Comparison of ENCODE assay signal across 39 mouse cellular contexts in genomic region chr9:7659469-7660020, GRCm38 (mm10). TPM values are rescaled to one million over a fixed set of nuclear protein-coding genes. Genes with fewer than 3 reads are reported as not detected.
A peak's percentile ranks its signal among the peaks of the same experiment; 100 is the strongest.
DNase-seq lines count a peak whose midpoint lies in the region; ATAC-seq and TF ChIP-seq lines count a peak whose summit lies in the region.
"Had no signal": no experiment of that assay in that cellular context is flagged by ENCODE, and none has a peak within 500 bp of the region (broad histone marks: within the 10 kb centered on the region; RNA-seq: fewer than 3 reads in every experiment).

No protein-coding gene starts in this region.

- no peak overlapping the region for H3K27ac ChIP-seq in stomach, embryonic 16.5 days (ENCODE audit: low read length)
- H3K27ac ChIP-seq in stomach, postnatal 0 days (replicated peaks), result no peak overlapping the region
- no peak overlapping the region for H3K27ac ChIP-seq in intestine, embryonic 16.5 days (ENCODE audit: low read length)
- H3K27ac ChIP-seq: embryonic facial prominence, embryonic 12.5 days; forebrain, embryonic 13.5 days; gastrocnemius, adult 2 months; limb, embryonic 10.5 days; liver, embryonic 15.5 days; lung, embryonic 15.5 days; stomach, embryonic 15.5 days had no signal

- no peaks in the 10 kb centered on the region for H3K27me3 ChIP-seq in stomach, embryonic 16.5 days (ENCODE audit: control insufficient read depth, insufficient read depth, low read length)
- H3K27me3 ChIP-seq in stomach, postnatal 0 days (ENCODE audit: control insufficient read depth, insufficient read depth, low read length), result no peaks in the 10 kb centered on the region
- no peaks in the 10 kb centered on the region for H3K27me3 ChIP-seq in intestine, embryonic 16.5 days (replicated peaks; ENCODE audit: control insufficient read depth, insufficient read depth, low read length)
- H3K27me3 ChIP-seq: embryonic facial prominence, embryonic 12.5 days; forebrain, embryonic 13.5 days; liver, embryonic 15.5 days; lung, embryonic 15.5 days; Patski; stomach, embryonic 15.5 days had no signal

- peak; percentile 60 for DNase-seq in heart, adult 11 months
- no peak for DNase-seq in heart, adult 18-20 months
- DNase-seq in stomach, postnatal 0 days (ENCODE audit: low spot score), result no peak
- no peak for DNase-seq in layer of hippocampus, adult 8-10 months (ENCODE audit: low spot score in 2 of 2)
- no peak for DNase-seq in cerebellum, postnatal 25 days
- DNase-seq: adrenal gland, adult 8-10 months; cerebellum, adult 18-20 months; cerebellum, postnatal 14 days; gastrocnemius, adult 2 months; kidney, adult 8-10 months; kidney, postnatal 14 days; liver; lung, postnatal 36 days; midbrain, embryonic 14.5 days; right cerebral cortex, postnatal 4 days; thymus, adult 2 months; thymus, postnatal 4 days had no signal

- no peaks in the 10 kb centered on the region for H3K4me1 ChIP-seq in stomach, embryonic 16.5 days (ENCODE audit: control insufficient read depth, insufficient read depth, low read length)
- no peaks in the 10 kb centered on the region for H3K4me1 ChIP-seq in stomach, postnatal 0 days (replicated peaks; ENCODE audit: control insufficient read depth, insufficient read depth)
- no peaks in the 10 kb centered on the region for H3K4me1 ChIP-seq in intestine, embryonic 16.5 days (ENCODE audit: control insufficient read depth, insufficient read depth, low read length)
- H3K4me1 ChIP-seq: embryonic facial prominence, embryonic 12.5 days; forebrain, embryonic 13.5 days; limb, embryonic 10.5 days; lung, embryonic 15.5 days; stomach, embryonic 15.5 days had no signal

- 65% methylated on average over 6 of the region's 6 CpGs for WGBS in stomach, embryonic 16.5 days
- WGBS in stomach, postnatal 0 days, result 46% methylated on average over 6 of the region's 6 CpGs
- 69% methylated on average over 6 of the region's 6 CpGs for WGBS in intestine, embryonic 16.5 days

- TF ChIP-seq EP300 in stomach, postnatal 0 days (optimal IDR thresholded peaks at IDR 0.05), result no peak

- no peaks in the 10 kb centered on the region for H3K9me3 ChIP-seq in stomach, embryonic 16.5 days (replicated peaks; ENCODE audit: control insufficient read depth, low read length)
- no peaks in the 10 kb centered on the region for H3K9me3 ChIP-seq in stomach, postnatal 0 days (ENCODE audit: control insufficient read depth, low read length)
- H3K9me3 ChIP-seq in intestine, embryonic 16.5 days (ENCODE audit: control insufficient read depth, low read length), result no peaks in the 10 kb centered on the region
- H3K9me3 ChIP-seq: embryonic facial prominence, embryonic 12.5 days; forebrain, embryonic 13.5 days; limb, embryonic 10.5 days; liver, embryonic 15.5 days; lung, embryonic 15.5 days; stomach, embryonic 15.5 days had no signal

- no peak overlapping the region for H3K4me2 ChIP-seq in stomach, embryonic 16.5 days (ENCODE audit: low read depth, low read length)
- H3K4me2 ChIP-seq in stomach, postnatal 0 days (replicated peaks; ENCODE audit: low read depth), result no peak overlapping the region
- no peak overlapping the region for H3K4me2 ChIP-seq in intestine, embryonic 16.5 days (ENCODE audit: low read depth, low read length)
- H3K4me2 ChIP-seq: embryonic facial prominence, embryonic 12.5 days; forebrain, embryonic 13.5 days; heart, embryonic 11.5 days; liver, embryonic 15.5 days; lung, embryonic 15.5 days; stomach, embryonic 15.5 days had no signal

- no peak for TF ChIP-seq CTCF in stomach, postnatal 0 days (IDR thresholded peaks at IDR 0.05; ENCODE audit: low read depth)

- H3K4me3 ChIP-seq in stomach, embryonic 16.5 days (replicated peaks; ENCODE audit: low read length), result no peak overlapping the region
- no peak overlapping the region for H3K4me3 ChIP-seq in stomach, postnatal 0 days (ENCODE audit: low read depth, low read length)
- H3K4me3 ChIP-seq in intestine, embryonic 16.5 days (ENCODE audit: low read length), result no peak overlapping the region
- H3K4me3 ChIP-seq: embryonic facial prominence, embryonic 12.5 days; erythroblast, embryonic 14.5 days; forebrain, embryonic 13.5 days; gastrocnemius, adult 2 months; limb, embryonic 10.5 days; liver, embryonic 15.5 days; lung, embryonic 15.5 days; megakaryocyte, embryonic 14.5 days; stomach, embryonic 15.5 days had no signal

- H3K36me3 ChIP-seq in stomach, embryonic 16.5 days (ENCODE audit: control insufficient read depth, insufficient read depth, low read length), result no peaks in the 10 kb centered on the region
- H3K36me3 ChIP-seq in stomach, postnatal 0 days (ENCODE audit: control insufficient read depth, insufficient read depth, low read length), result no peaks in the 10 kb centered on the region
- H3K36me3 ChIP-seq in intestine, embryonic 16.5 days (ENCODE audit: control insufficient read depth, insufficient read depth, low read length), result no peaks in the 10 kb centered on the region
- H3K36me3 ChIP-seq: embryonic facial prominence, embryonic 12.5 days; limb, embryonic 10.5 days; liver, embryonic 15.5 days; lung, embryonic 15.5 days; stomach, embryonic 15.5 days had no signal

- H3K9ac ChIP-seq in stomach, embryonic 16.5 days (ENCODE audit: low read length), result no peak overlapping the region
- H3K9ac ChIP-seq in stomach, postnatal 0 days (ENCODE audit: low read length), result no peak overlapping the region
- H3K9ac ChIP-seq in intestine, embryonic 16.5 days (ENCODE audit: low read depth, low read length), result no peak overlapping the region
- H3K9ac ChIP-seq: embryonic facial prominence, embryonic 12.5 days; forebrain, embryonic 13.5 days; liver, embryonic 15.5 days; lung, embryonic 15.5 days; stomach, embryonic 15.5 days had no signal

- peak; percentile 53; the same call in 1 of the 2 replicates for ATAC-seq in stomach, embryonic 16.5 days (ENCODE audit: insufficient read depth, low FRiP score)
- no peak for ATAC-seq in stomach, postnatal 0 days (ENCODE audit: low FRiP score, low TSS enrichment)
- peak; percentile 45; the same call in 1 of the 2 replicates for ATAC-seq in intestine, embryonic 16.5 days
- ATAC-seq: activated CD4-positive, CD25-positive, alpha-beta regulatory T cell, adult 4 months; CD4-positive, CD25-positive, alpha-beta regulatory T cell, adult 4 months; forebrain, embryonic 13.5 days; Patski had no signal

RNA-seq across cellular contexts. Expression of gene Mmp20, which starts 31.5 kb away (rescaled TPM):
- total RNA-seq in heart, adult 18-20 months (2021), result not detected
- not detected in 2 replicates for polyA plus RNA-seq in stomach, embryonic 16.5 days (2015; fragmentation: Nextera tagmentation; extraction: Ambion mirVana)
- not detected in 2 replicates for polyA plus RNA-seq in stomach, postnatal 0 days (2015; fragmentation: Nextera tagmentation; extraction: Ambion mirVana)
- 0.22 and 0.24 TPM in 2 replicates for polyA plus RNA-seq in intestine, embryonic 16.5 days (2015; fragmentation: Nextera tagmentation; extraction: Ambion mirVana)
- not detected for total RNA-seq in layer of hippocampus, adult 8-10 months (2022)
- total RNA-seq: adrenal gland, adult 8-10 months; gastrocnemius, adult 2 months; hematopoietic stem cell, adult 5-6 weeks; layer of hippocampus, adult 18-20 months; layer of hippocampus, postnatal 25 days; neutrophil, adult 5-6 weeks had no signal
- polyA plus RNA-seq: activated CD4-positive, CD25-positive, alpha-beta regulatory T cell, adult 4 months; CD4-positive, CD25-positive, alpha-beta regulatory T cell, adult 4 months; embryonic facial prominence, embryonic 12.5 days; erythroblast, embryonic 14.5 days; forebrain, embryonic 13.5 days; frontal cortex, adult 2 months; gonadal fat pad, adult 2 months; heart, embryonic 11.5 days; heart, postnatal 0 days; limb, embryonic 10.5 days; liver, embryonic 15.5 days; lung, embryonic 15.5 days; midbrain, embryonic 14.5 days; Patski; stomach, embryonic 15.5 days had no signal

RNA-seq across cellular contexts. Expression of gene Mmp7, which starts 32.3 kb away (rescaled TPM):
- not detected for total RNA-seq in heart, adult 18-20 months (2021)
- polyA plus RNA-seq in stomach, embryonic 16.5 days (2015; fragmentation: Nextera tagmentation; extraction: Ambion mirVana), result 0.71 and 1.3 TPM in 2 replicates
- polyA plus RNA-seq in stomach, postnatal 0 days (2015; fragmentation: Nextera tagmentation; extraction: Ambion mirVana), result 0.27 and 0.36 TPM in 2 replicates
- 1.3 and 1.9 TPM in 2 replicates for polyA plus RNA-seq in intestine, embryonic 16.5 days (2015; fragmentation: Nextera tagmentation; extraction: Ambion mirVana)
- not detected for total RNA-seq in layer of hippocampus, adult 8-10 months (2022)
- total RNA-seq: adrenal gland, adult 8-10 months; ES-E14; gastrocnemius, adult 2 months; hematopoietic stem cell, adult 5-6 weeks; layer of hippocampus, adult 18-20 months; layer of hippocampus, postnatal 25 days; neutrophil, adult 5-6 weeks had no signal
- polyA plus RNA-seq: activated CD4-positive, CD25-positive, alpha-beta regulatory T cell, adult 4 months; CD4-positive, CD25-positive, alpha-beta regulatory T cell, adult 4 months; embryonic facial prominence, embryonic 12.5 days; erythroblast, embryonic 14.5 days; forebrain, embryonic 13.5 days; frontal cortex, adult 2 months; heart, embryonic 11.5 days; heart, postnatal 0 days; limb, embryonic 10.5 days; liver, embryonic 15.5 days; lung, embryonic 15.5 days; midbrain, embryonic 14.5 days; Patski had no signal
